Mouse (Mus musculus): ENCODE measurements around the gene Slc30a9.

- TF ChIP-seq CTCF (IDR thresholded peaks at IDR 0.05; ENCODE audit: borderline replicate concordance, insufficient read depth, low read depth, low read length) (no peak), POLR2A (IDR thresholded peaks at IDR 0.05; ENCODE audit: borderline replicate concordance, insufficient read depth, low read length) (no peak)
Observed at GRCm38 (mm10) chr5:67404380-67404779, 97.6 kb downstream of the Slc30a9 start.

Data from cerebellum, adult 2 months (tissue).